Mouse (Mus musculus) liver, embryonic 14.5 days (tissue): ENCODE data around the gene Creb5. TPM values are rescaled to one million over a fixed set of nuclear protein-coding genes. Genes with fewer than 3 reads are reported as not detected.

Experiments
- ATAC-seq: fragments of 200-750 bp; cut with Nextera tagmentation; 2 replicates; pipeline ENCODE4 v1.8.0; 2017; ENCODE audit warnings: moderate number of reproducible peaks, mild to moderate bottlenecking, moderate library complexity; ENCODE audit not compliant: insufficient read depth
- DNase-seq, 3 experiments: peaks; one replicate each; pipeline ENCODE4 v3.0.0-alpha.2; 2012 to 2013; ENCODE audit warnings: low read depth in 3 of 3, low spot score in 3 of 3
- H3K27ac ChIP-seq: fragments of 300-500 bp; sonication (generic); 2 replicates; pipeline ENCODE4 v1.5.1; 2014; ENCODE audit warnings: moderate library complexity, mild to moderate bottlenecking, control low read depth, inconsistent platforms
- H3K27me3 ChIP-seq: fragments of 300-500 bp; sonication (generic); 2 replicates; pipeline ENCODE4 v1.6.1; 2014; ENCODE audit warnings: mild to moderate bottlenecking, low read length, moderate library complexity; ENCODE audit not compliant: control insufficient read depth, insufficient read depth
- H3K36me3 ChIP-seq: fragments of 300-500 bp; sonication (generic); replicated peaks from 2 replicates; pipeline ENCODE4 v1.6.1; 2014; ENCODE audit warnings: low read depth; ENCODE audit not compliant: control insufficient read depth, insufficient read depth
- H3K4me1 ChIP-seq, 2 experiments: fragments of 200-500 bp in 1 of 2; fragments of 300-500 bp in 1 of 2; sonication (generic) in 1 of 2; replicated peaks; 2 replicates each; pipeline ENCODE4 v1.6.1; 2012 to 2014; ENCODE audit warnings: antibody characterized with exemption in 1 of 2, inconsistent platforms in 1 of 2, low read length in 1 of 2; ENCODE audit not compliant: control insufficient read depth in 2 of 2, insufficient read depth in 2 of 2
- H3K4me2 ChIP-seq: fragments of 300-500 bp; sonication (generic); 2 replicates; pipeline ENCODE4 v1.6.1; 2014; ENCODE audit warnings: low read depth, mild to moderate bottlenecking, control low read depth, moderate library complexity
- H3K4me3 ChIP-seq, 2 experiments: fragments of 200-500 bp in 1 of 2; fragments of 300-500 bp in 1 of 2; sonication (generic) in 1 of 2; 2 replicates each; pipeline ENCODE4 v1.5.1; 2012 to 2014; ENCODE audit warnings: low read depth in 2 of 2, low read length in 2 of 2, mild to moderate bottlenecking in 2 of 2, control low read depth in 1 of 2, inconsistent platforms in 1 of 2, moderate library complexity in 1 of 2; ENCODE audit not compliant: insufficient read depth in 1 of 2
- H3K9ac ChIP-seq: fragments of 300-500 bp; sonication (generic); replicated peaks from 2 replicates; pipeline ENCODE4 v1.6.1; 2014; ENCODE audit warnings: mild to moderate bottlenecking, control low read depth, moderate library complexity
- H3K9me3 ChIP-seq: fragments of 300-500 bp; sonication (generic); 2 replicates; pipeline ENCODE4 v1.6.1; 2016; ENCODE audit warnings: low read length, mixed read lengths; ENCODE audit not compliant: control insufficient read depth
- CTCF ChIP-seq: IDR thresholded peaks from 2 replicates; pipeline ENCODE4 v1.5.1; 2016; ENCODE audit warnings: antibody characterized with exemption, low read depth, control low read depth
- EP300 ChIP-seq: IDR thresholded peaks from 2 replicates; pipeline ENCODE4 v1.6.1; 2016; ENCODE audit warnings: antibody characterized with exemption, low read depth
- WGBS: fragments of 180-500 bp; shearing (Covaris S2); extraction: QIAGEN DNeasy Blood & Tissue Kit; methylation state at CpG from one replicate; pipeline ENCODE4 v1.1.7; 2014; ENCODE audit not compliant: insufficient replicate concordance; 5-methylcytosine and 5-hydroxymethylcytosine counted together
- polyA plus RNA-seq, 2 experiments: library from polyadenylated mRNA; depleted of rRNA in 1 of 2; stranded (reverse) in 1 of 2; unstranded in 1 of 2; fragments of >200 nt; fragmentation: Nextera tagmentation in 1 of 2; extraction: Ambion mirVana in 1 of 2; gene quantifications; 2 replicates each; pipeline versions ENCODE4 v1.2.1 to v1.2.3; 2012 to 2014

Gene Creb5
- polyA plus RNA-seq, 2 experiments = 0.04 to 0.06 TPM

DNA sequence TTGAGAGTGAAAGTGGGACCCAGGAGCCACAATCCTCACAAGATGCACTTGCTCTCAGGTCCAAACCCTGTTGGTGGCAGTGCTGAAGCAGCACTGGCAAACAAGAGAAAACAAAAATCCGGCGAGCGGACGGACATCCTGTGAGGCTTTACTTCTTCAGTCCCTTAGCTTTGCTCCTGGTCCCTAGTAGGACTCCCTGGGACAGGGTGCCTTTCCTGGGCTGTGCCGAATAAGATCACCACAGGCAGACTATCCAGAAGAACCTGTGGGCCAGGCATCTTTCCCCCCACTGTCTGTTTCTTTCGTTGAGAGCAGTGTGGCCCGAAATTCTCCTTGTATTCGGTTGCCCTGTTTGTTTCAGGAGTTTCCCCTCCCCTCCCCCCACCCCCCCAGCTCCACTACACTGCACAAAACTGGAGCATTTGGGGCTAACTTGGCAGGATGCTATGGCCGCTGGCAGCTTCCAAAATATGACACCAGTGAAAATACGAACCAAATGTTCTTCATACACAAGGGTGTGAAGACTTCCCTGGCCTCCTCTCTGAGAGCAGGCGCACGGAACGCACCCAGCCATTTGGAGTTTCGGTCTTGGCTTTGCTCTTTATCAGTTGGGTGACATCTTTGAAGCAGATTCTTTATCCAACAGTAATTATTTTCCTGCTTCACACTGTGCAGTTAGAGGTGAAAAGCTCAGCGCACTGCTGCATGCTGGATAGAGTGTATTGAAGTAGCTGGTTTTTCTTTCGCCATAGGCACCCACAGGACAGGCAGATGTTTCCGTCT is 32.7 kb downstream of the Creb5 start:
- DNase-seq (no peak), ATAC-seq (no peak)
- no peak overlapping the region for H3K4me2 ChIP-seq
- H3K36me3 ChIP-seq = no peaks in the 10 kb centered on the region
- no peak overlapping the region for H3K4me3 ChIP-seq
- H3K4me1 ChIP-seq = no peaks in the 10 kb centered on the region
- no peak overlapping the region for H3K9ac ChIP-seq
- TF ChIP-seq CTCF (no peak), EP300 (no peak)
- no peaks in the 10 kb centered on the region for H3K27me3 ChIP-seq
- no peak overlapping the region for H3K27ac ChIP-seq
- H3K9me3 ChIP-seq = no peaks in the 10 kb centered on the region
- 66% methylated on average over 17 of the region's 17 CpGs for WGBS

DNA sequence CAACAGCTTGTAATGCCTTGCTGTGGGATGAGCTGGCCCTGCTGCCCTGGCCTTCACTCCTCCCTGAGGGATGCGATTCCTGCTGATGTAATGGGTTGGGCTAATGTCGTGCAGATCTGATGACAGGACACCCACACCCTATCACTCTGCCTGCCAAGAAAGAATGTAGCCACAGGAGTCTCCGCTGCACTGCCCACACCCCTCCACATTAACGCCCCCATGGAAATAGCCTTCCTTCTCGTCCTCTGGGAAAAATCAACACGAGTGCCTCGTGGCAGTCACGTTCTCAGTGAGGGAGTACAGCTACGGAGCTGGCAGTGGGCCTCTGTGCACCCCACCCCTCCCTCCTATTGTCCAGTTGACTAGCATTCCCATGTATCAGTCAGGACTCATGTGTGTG is 50.3 kb downstream of the Creb5 start:
- DNase-seq = no peak
- Histone ChIP-seq H3K27me3 (no peaks in the 10 kb centered on the region), H3K36me3 (no peaks in the 10 kb centered on the region), H3K4me3 (no peak overlapping the region), H3K9ac (no peak overlapping the region), H3K4me1 (no peaks in the 10 kb centered on the region), H3K9me3 (no peaks in the 10 kb centered on the region), H3K4me2 (no peak overlapping the region), H3K27ac (no peak overlapping the region)
- 63% methylated on average over 9 of the region's 9 CpGs for WGBS
- TF ChIP-seq CTCF (no peak), EP300 (no peak)
- ATAC-seq = no peak

DNA sequence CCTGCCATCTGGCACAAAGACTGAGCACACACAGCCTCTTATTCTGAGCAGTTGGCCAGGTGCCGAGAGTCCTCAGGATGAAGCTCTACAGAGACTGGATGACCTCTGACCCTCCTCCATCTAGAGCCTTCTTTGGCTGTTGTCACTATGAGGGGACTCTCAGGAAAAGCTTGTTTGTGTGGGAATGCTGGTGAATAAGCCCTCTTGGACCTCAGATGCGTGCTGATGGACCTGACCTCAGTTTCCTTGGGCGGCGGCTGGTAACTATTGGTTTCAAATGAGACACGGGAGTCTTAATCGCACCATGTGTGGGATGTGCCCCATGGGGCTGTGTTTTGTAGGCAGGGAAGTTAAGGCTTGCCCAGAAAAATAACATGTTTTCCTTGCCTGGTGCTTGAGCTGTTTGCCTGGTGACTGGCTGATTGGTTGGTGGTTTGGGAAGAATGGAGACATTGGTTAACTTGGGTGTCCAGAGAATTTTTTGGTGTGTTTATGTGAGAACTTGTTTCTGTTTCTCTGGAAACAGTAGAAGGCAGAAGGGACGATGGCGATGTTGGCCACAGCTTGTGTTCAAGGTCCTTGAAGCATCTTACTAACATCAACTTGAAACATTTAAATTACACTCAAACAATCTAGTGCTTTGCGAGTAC is 65.4 kb downstream of the Creb5 start:
- no peak overlapping the region for H3K4me2 ChIP-seq
- no peak overlapping the region for H3K27ac ChIP-seq
- 69% methylated on average over 9 of the region's 9 CpGs for WGBS
- no peaks in the 10 kb centered on the region for H3K9me3 ChIP-seq
- DNase-seq (no peak), ATAC-seq (no peak)
- no peaks in the 10 kb centered on the region for H3K4me1 ChIP-seq
- no peaks in the 10 kb centered on the region for H3K27me3 ChIP-seq
- H3K9ac ChIP-seq = no peak overlapping the region
- H3K4me3 ChIP-seq = no peak overlapping the region
- no peaks in the 10 kb centered on the region for H3K36me3 ChIP-seq
- no peak for TF ChIP-seq EP300

DNA sequence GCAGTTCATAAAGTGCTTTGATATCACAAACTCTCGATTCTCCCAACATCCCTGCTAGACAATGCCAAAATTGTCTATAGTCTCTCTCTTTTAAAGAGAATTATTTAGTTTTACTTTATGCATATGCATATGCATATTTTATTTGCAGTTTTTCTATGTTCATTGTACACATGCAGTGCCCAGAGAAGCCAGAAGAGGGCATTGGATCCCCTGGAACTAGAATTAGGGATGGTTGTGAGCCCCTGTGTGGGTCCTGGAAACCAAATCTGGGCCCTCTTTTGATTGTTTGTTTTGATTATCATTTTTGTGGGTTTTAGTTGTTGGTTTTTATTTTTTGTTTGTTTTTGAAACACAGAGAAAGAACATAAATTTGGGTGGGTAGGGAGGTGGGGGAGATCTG is 69.3 kb downstream of the Creb5 start:
- 55% methylated on average over 1 of the region's 1 CpGs for WGBS
- ATAC-seq (no peak), DNase-seq (no peak)
- Histone ChIP-seq H3K9ac (no peak overlapping the region), H3K36me3 (no peaks in the 10 kb centered on the region), H3K9me3 (no peaks in the 10 kb centered on the region), H3K27ac (no peak overlapping the region), H3K4me1 (no peaks in the 10 kb centered on the region), H3K4me3 (no peak overlapping the region), H3K4me2 (no peak overlapping the region), H3K27me3 (no peaks in the 10 kb centered on the region)
- TF ChIP-seq EP300 (no peak), CTCF (no peak; the same call in 1 of the 2 replicates)

DNA sequence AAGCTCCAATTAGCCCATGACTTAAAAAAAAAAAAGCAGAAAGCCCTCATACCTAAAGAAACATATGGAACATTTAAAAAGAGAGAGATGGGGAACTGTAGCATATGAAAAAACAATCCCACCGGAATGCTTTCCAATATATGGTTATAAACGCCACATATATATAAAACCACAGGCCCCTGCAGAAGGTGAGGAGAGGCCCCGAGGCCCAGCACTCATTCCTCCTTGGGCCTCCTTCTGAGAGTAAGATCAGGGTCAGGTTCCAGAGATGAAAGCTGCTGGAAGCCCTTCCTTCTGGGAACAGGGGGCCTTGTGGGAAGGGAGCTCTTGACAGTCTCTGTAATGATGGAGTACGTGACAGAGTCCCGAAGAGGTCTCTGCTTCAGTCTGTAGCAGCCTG is 76.5 kb downstream of the Creb5 start:
- Histone ChIP-seq H3K4me1 (no peaks in the 10 kb centered on the region), H3K9ac (no peak overlapping the region), H3K9me3 (no peaks in the 10 kb centered on the region), H3K27me3 (no peaks in the 10 kb centered on the region), H3K4me2 (no peak overlapping the region), H3K36me3 (no peaks in the 10 kb centered on the region), H3K4me3 (no peak overlapping the region), H3K27ac (no peak overlapping the region)
- WGBS = 71% methylated on average over 5 of the region's 5 CpGs
- DNase-seq (no peak), ATAC-seq (no peak)
- no peak for TF ChIP-seq EP300
- TF ChIP-seq CTCF = no peak
